Mouse (Mus musculus): Measurements from ENCODE around the gene Pdzrn3.

- TF ChIP-seq TAL1 (conservative IDR thresholded peaks at IDR 0.05; ENCODE audit: low read depth, low read length) (no peak), CTCF (IDR thresholded peaks at IDR 0.05; ENCODE audit: low read depth, low read length) (no peak), GATA1 (IDR thresholded peaks at IDR 0.05; ENCODE audit: borderline replicate concordance, low read length) (no peak), GATA2 (IDR thresholded peaks at IDR 0.05; ENCODE audit: borderline replicate concordance, low read depth, low read length) (no peak), POLR2AphosphoS5 (IDR thresholded peaks at IDR 0.05; ENCODE audit: insufficient replicate concordance, low read depth, low read length) (no peak)
Observed at GRCm38 (mm10) chr6:101261513-101261912, 116.2 kb downstream of the Pdzrn3 start.
